Mouse (Mus musculus) C2C12 (cell line): ENCODE measurements around the gene Pbp2. TPM values are rescaled to one million over a fixed set of nuclear protein-coding genes. Genes with fewer than 3 reads are reported as not detected.

Experiments used
- H3K27me3 ChIP-seq: one replicate; pipeline ENCODE4 v1.6.1; 2011; ENCODE audit not compliant: control insufficient read depth, insufficient read depth, insufficient read length
- H3K36me3 ChIP-seq: one replicate; pipeline ENCODE4 v1.6.1; 2011; ENCODE audit not compliant: control insufficient read depth, insufficient read depth
- H3K4me3 ChIP-seq: one replicate; pipeline ENCODE4 v1.5.1; 2011; ENCODE audit warnings: mild to moderate bottlenecking, control low read depth; ENCODE audit not compliant: poor library complexity, insufficient read depth, severe bottlenecking
- H3K79me2 ChIP-seq: one replicate; pipeline ENCODE4 v1.6.1; 2011; ENCODE audit not compliant: control insufficient read depth, insufficient read depth
- H3K79me3 ChIP-seq: one replicate; pipeline ENCODE4 v1.6.1; 2011; ENCODE audit warnings: low read depth, control low read depth
- H3ac ChIP-seq: one replicate; pipeline ENCODE3; 2011; ENCODE audit warnings: low read depth; ENCODE audit not compliant: control insufficient read depth, insufficient read length
- CEBPB ChIP-seq: IDR thresholded peaks from one replicate; pipeline ENCODE4 v1.6.1; 2011; ENCODE audit warnings: low read depth, mild to moderate bottlenecking, control low read depth, moderate library complexity
- CTCF ChIP-seq: IDR thresholded peaks from one replicate; pipeline ENCODE4 v1.5.1; 2011; ENCODE audit not compliant: control insufficient read depth, insufficient read depth, insufficient read length
- FOSL1 ChIP-seq: IDR thresholded peaks from one replicate; pipeline ENCODE4 v1.8.0; 2011; ENCODE audit warnings: mild to moderate bottlenecking, low read length; ENCODE audit not compliant: poor library complexity, insufficient read depth, severe bottlenecking
- MAX ChIP-seq: IDR thresholded peaks from one replicate; pipeline ENCODE4 v1.6.1; 2011; ENCODE audit warnings: mild to moderate bottlenecking, control low read depth
- MYOD1 ChIP-seq: IDR thresholded peaks from one replicate; pipeline ENCODE4 v1.6.1; 2011; ENCODE audit warnings: low read depth; ENCODE audit not compliant: control insufficient read depth, insufficient read length
- MYOG ChIP-seq: IDR thresholded peaks from one replicate; pipeline ENCODE4 v1.6.1; 2011; ENCODE audit not compliant: control insufficient read depth, insufficient read length; ENCODE audit errors: extremely low read depth
- USF1 ChIP-seq: IDR thresholded peaks from one replicate; pipeline ENCODE4 v1.6.1; 2011; ENCODE audit warnings: low read depth, mild to moderate bottlenecking, control low read depth, moderate library complexity
- polyA plus RNA-seq: library from polyadenylated mRNA; unstranded; fragments of >200 nt; fragmentation: generic; extraction: Trizol; gene quantifications from one replicate; pipeline ENCODE4 v1.2.1, GENCODE M21; 2012; ENCODE audit warnings: missing spikeins

Pbp2 gene
- polyA plus RNA-seq, 1 experiment = 0.41 TPM

DNA sequence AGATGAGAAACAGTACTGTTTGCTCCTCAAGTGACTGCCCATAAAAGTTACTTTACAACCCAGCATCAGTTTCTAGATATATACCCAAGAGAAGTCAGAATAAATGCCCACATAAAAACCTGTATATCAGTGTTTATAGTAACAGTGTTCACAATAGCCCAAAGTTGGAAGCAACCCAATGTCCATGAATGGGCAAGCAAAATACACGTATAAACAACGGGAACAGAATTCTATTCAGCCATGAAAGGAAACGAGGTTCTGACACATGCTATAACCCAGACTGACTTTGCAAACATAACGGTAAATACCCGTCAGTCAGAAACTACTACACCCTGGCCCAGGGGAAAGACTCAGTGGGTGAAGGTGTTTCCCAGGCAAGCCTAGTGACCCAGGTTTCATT is 1.8 kb upstream of the Pbp2 start:
- Histone ChIP-seq H3K4me3 (no peak overlapping the region), H3K79me2 (no peaks in the 10 kb centered on the region), H3K36me3 (no peaks in the 10 kb centered on the region), H3K27me3 (no peaks in the 10 kb centered on the region), H3ac (no peak overlapping the region), H3K79me3 (no peaks in the 10 kb centered on the region)
- TF ChIP-seq FOSL1 (no peak), MYOG (no peak), CEBPB (no peak), MAX (no peak), CTCF (no peak)

GRCm38 (mm10) chr6:135304576-135305260 is 5.5 kb downstream of the Pbp2 start:
- Histone ChIP-seq H3K79me3 (no peaks in the 10 kb centered on the region), H3K4me3 (no peak overlapping the region), H3ac (no peak overlapping the region), H3K36me3 (no peaks in the 10 kb centered on the region), H3K27me3 (no peaks in the 10 kb centered on the region), H3K79me2 (no peaks in the 10 kb centered on the region)
- TF ChIP-seq MYOG (no peak), USF1 (no peak), CTCF (no peak), CEBPB (no peak), MAX (no peak), MYOD1 (no peak), FOSL1 (no peak)

GRCm38 (mm10) chr6:135302421-135303125 is 7.6 kb downstream of the Pbp2 start:
- no peaks in the 10 kb centered on the region for H3K79me3 ChIP-seq
- TF ChIP-seq CEBPB (no peak), MYOD1 (no peak), FOSL1 (no peak), MAX (no peak), CTCF (no peak), MYOG (no peak), USF1 (no peak)
- H3K4me3 ChIP-seq = no peak overlapping the region
- no peaks in the 10 kb centered on the region for H3K27me3 ChIP-seq
- no peak overlapping the region for H3ac ChIP-seq
- H3K79me2 ChIP-seq = no peaks in the 10 kb centered on the region
- H3K36me3 ChIP-seq = no peaks in the 10 kb centered on the region

GRCm38 (mm10) chr6:135300469-135300868 is 9.7 kb downstream of the Pbp2 start:
- Histone ChIP-seq H3K4me3 (no peak overlapping the region), H3K79me2 (no peaks in the 10 kb centered on the region), H3ac (no peak overlapping the region), H3K79me3 (no peaks in the 10 kb centered on the region), H3K36me3 (no peaks in the 10 kb centered on the region), H3K27me3 (no peaks in the 10 kb centered on the region)
- TF ChIP-seq USF1 (no peak), FOSL1 (no peak), MYOG (no peak), CTCF (no peak), MAX (no peak), CEBPB (no peak), MYOD1 (no peak)

DNA sequence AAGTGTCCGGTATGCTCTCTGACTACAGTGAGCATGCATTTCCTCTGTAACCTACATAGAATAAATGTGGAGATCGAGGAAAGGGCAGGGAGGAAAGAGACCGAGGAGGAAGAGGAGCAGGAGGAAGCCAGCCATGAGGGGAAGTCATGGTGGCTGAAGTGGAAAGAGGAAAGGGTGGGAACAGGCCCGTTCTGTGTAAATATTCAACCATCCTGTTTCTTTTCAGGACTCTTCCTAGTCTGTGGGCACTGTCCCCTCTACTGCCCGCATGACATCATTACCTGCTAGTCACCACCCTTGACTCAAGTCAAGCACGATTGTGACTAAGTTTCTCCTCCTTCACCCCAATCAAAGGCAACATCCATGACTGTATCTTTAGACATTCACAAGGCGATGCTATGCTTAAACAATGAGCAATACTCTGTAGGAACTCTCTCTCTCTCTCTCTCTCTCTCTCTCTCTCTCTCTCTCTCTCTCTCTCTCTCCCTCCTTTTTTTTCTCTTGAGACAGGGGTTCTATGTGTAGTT is 11.1 kb downstream of the Pbp2 start:
- H3ac ChIP-seq = no peak overlapping the region
- H3K36me3 ChIP-seq = no peaks in the 10 kb centered on the region
- H3K27me3 ChIP-seq = no peaks in the 10 kb centered on the region
- no peaks in the 10 kb centered on the region for H3K79me2 ChIP-seq
- no peak overlapping the region for H3K4me3 ChIP-seq
- H3K79me3 ChIP-seq = no peaks in the 10 kb centered on the region
- TF ChIP-seq CTCF (no peak), FOSL1 (peak; percentile 7), CEBPB (no peak), MYOD1 (no peak)
